Mouse (Mus musculus) liver, embryonic 12.5 days (tissue): ENCODE measurements around the gene Cenpi. TPM values are rescaled to one million over a fixed set of nuclear protein-coding genes. Genes with fewer than 3 reads are reported as not detected.

ENCODE experiments used
- ATAC-seq: fragments of 200-750 bp; cut with Nextera tagmentation; 2 replicates; pipeline ENCODE4 v1.8.0; 2017; ENCODE audit warnings: moderate number of reproducible peaks, mild to moderate bottlenecking, moderate library complexity
- H3K27ac ChIP-seq: fragments of 300-500 bp; sonication (generic); 2 replicates; pipeline ENCODE4 v1.5.1; 2016; ENCODE audit warnings: mild to moderate bottlenecking
- H3K27me3 ChIP-seq: fragments of 300-500 bp; sonication (generic); replicated peaks from 2 replicates; pipeline ENCODE4 v1.6.1; 2016; ENCODE audit warnings: mild to moderate bottlenecking, moderate library complexity
- H3K36me3 ChIP-seq: fragments of 300-500 bp; sonication (generic); 2 replicates; pipeline ENCODE4 v1.6.1; 2016; ENCODE audit warnings: mild to moderate bottlenecking, moderate library complexity
- H3K4me1 ChIP-seq: fragments of 300-500 bp; sonication (generic); 2 replicates; pipeline ENCODE4 v1.6.1; 2016
- H3K4me2 ChIP-seq: fragments of 300-500 bp; sonication (generic); 2 replicates; pipeline ENCODE4 v1.6.1; 2016; ENCODE audit warnings: mild to moderate bottlenecking, moderate library complexity
- H3K4me3 ChIP-seq: fragments of 300-500 bp; sonication (generic); 2 replicates; pipeline ENCODE4 v1.5.1; 2016; ENCODE audit warnings: mild to moderate bottlenecking, moderate library complexity
- H3K9ac ChIP-seq: fragments of 300-500 bp; sonication (generic); 2 replicates; pipeline ENCODE4 v1.6.1; 2016; ENCODE audit warnings: mild to moderate bottlenecking, moderate library complexity
- H3K9me3 ChIP-seq: fragments of 300-500 bp; sonication (generic); replicated peaks from 2 replicates; pipeline ENCODE4 v1.6.1; 2016; ENCODE audit warnings: mild to moderate bottlenecking, moderate library complexity
- WGBS: fragments of 180-500 bp; shearing (Covaris S2); methylation state at CpG from one replicate; pipeline ENCODE4 v1.1.7; 2016; ENCODE audit not compliant: insufficient replicate concordance; 5-methylcytosine and 5-hydroxymethylcytosine counted together
- polyA plus RNA-seq: library from polyadenylated mRNA; unstranded; fragments of >200 nt; fragmentation: Nextera tagmentation; extraction: Ambion mirVana; gene quantifications from 2 replicates; pipeline ENCODE4 v1.2.1, GENCODE M21; 2016

Gene Cenpi
- 23.3 and 29.2 TPM in 2 replicates for polyA plus RNA-seq

DNA sequence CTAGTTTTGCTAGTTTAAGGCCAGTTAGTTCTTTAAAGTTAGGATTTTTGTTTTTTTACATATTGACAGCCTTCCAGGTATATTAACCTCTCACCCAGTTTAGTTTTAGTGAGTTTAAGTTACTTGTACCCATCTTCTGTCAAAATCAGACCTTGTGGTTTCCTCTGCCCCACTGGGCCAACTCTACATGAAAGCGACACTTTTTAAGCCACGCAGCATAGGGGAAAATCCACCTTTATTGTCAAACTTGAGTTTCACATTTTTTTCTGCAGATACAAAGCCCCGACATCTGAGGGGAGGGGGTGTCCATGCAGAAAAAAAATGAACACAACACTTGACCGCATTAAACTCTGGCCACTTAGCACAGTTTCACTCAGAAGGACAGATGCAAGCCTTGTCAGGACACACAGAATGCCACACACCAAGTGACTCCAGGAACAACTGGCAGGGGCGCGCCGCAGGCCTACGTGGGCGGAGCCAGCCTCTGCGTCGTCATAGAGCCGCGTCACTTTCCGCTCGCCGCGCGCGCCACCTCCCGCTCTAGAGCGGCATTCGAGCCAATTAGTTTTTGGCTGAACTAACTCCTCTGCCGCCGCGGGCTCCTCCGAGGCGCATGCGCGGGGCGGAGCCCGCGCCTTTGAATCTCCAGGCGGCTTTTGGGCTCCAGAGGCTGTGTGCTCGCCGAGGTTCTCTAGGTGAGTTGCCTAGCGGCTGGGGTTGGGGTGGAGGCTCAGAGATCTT lies at the start of gene Cenpi:
Cenpi (plus strand) TSS at position 551 of the 741 bp plus-strand sequence.
- no peaks in the 10 kb centered on the region for H3K9me3 ChIP-seq
- 11% methylated on average over 36 of the region's 36 CpGs for WGBS
- peak within 1 kb of the TSS; percentile 65 for H3K4me3 ChIP-seq
- peak within 1 kb of the TSS; percentile 62 for H3K27ac ChIP-seq
- peaks cover 9% of the 10 kb centered on the region; the same call in 1 of the 2 replicates for H3K4me1 ChIP-seq
- ATAC-seq: peak; percentile 96
- H3K36me3 ChIP-seq: peaks cover 25% of the 10 kb centered on the region
- H3K4me2 ChIP-seq: peak within 1 kb of the TSS; percentile 68
- no peaks in the 10 kb centered on the region for H3K27me3 ChIP-seq
- peak within 1 kb of the TSS; percentile 73 for H3K9ac ChIP-seq

DNA sequence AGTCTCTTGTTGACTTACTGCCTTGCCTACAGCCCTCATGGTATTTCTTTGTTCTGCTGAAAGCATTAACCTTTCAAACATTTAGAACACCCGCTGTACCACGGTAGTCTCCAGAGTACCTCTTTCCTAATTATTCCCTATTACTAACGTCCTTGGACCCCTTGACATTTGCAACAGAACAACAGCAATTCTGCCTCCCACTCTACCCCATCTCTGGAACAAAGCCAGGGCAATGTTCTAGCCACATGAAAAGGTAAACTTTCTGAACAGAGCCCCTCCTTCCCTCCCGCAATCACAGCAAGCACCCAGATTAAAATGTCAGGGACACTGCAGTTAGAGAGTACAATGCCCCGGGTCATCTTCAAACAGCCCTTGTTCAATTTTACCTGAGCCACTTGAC lies 46.7 kb upstream of the Cenpi start:
- WGBS: 74% methylated on average over 5 of the region's 5 CpGs
- no peaks in the 10 kb centered on the region for H3K4me1 ChIP-seq
- no peak overlapping the region for H3K27ac ChIP-seq
- no peaks in the 10 kb centered on the region for H3K27me3 ChIP-seq
- H3K9ac ChIP-seq: no peak overlapping the region
- H3K4me3 ChIP-seq: no peak overlapping the region
- H3K9me3 ChIP-seq: no peaks in the 10 kb centered on the region
- no peak for ATAC-seq
- peaks cover 33% of the 10 kb centered on the region for H3K36me3 ChIP-seq
- H3K4me2 ChIP-seq: no peak overlapping the region

DNA sequence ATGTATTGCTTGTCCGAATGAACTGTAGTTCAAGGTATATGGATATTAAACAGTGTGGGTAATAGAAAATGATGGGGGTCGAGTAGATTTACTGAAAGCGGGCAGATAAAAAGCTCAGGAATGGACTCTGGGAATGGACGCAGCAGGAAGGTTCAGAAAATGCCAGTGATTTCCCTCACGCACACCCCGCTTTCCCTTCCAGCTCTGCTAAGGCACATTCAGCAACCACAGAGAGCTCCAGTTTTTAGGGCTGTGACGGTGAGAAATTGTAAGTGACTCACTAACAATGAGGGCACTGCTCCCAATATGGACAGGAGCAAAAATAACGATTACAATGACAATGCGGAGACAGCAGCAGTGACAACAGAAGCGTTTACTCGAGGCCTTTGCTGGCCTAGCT lies 45.8 kb upstream of the Cenpi start:
- Histone ChIP-seq H3K27me3 (no peaks in the 10 kb centered on the region), H3K4me1 (no peaks in the 10 kb centered on the region)
- no peak for ATAC-seq

DNA sequence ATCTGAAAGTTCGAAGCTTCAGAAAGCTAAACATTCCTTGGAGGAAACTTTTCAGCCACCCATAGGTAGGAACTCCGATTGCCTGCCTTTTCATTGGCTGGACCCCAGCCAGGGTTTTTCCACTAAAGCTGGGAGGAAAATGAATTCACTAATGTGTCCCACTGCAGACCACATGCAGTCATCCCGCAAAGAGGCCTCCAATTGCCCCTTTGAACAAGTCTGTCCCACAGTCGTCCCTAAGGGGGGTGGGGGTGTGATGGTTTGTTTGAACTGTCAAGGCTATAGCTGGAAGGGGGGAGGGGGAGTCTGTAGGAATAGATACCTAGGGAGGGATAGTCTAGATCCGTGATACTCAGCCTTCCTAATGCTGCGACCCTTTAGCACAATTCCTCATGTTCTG lies 32.2 kb upstream of the Cenpi start:
- Histone ChIP-seq H3K36me3 (no peaks in the 10 kb centered on the region), H3K27ac (no peak overlapping the region), H3K27me3 (no peaks in the 10 kb centered on the region), H3K4me2 (peak overlapping the region; percentile 68), H3K9me3 (no peaks in the 10 kb centered on the region), H3K4me3 (no peak overlapping the region; the same call in 1 of the 2 replicates), H3K9ac (no peak overlapping the region), H3K4me1 (peaks cover 5% of the 10 kb centered on the region; the same call in 1 of the 2 replicates)
- WGBS: 29% methylated on average over 6 of the region's 6 CpGs
- no peak for ATAC-seq

More for the DNA sequence above, 45.8 kb upstream of the Cenpi start:
- Histone ChIP-seq H3K9me3 (no peaks in the 10 kb centered on the region), H3K4me2 (no peak overlapping the region), H3K27ac (no peak overlapping the region), H3K9ac (no peak overlapping the region), H3K4me3 (no peak overlapping the region), H3K36me3 (peaks cover 40% of the 10 kb centered on the region)
- 77% methylated on average over 11 of the region's 11 CpGs for WGBS

DNA sequence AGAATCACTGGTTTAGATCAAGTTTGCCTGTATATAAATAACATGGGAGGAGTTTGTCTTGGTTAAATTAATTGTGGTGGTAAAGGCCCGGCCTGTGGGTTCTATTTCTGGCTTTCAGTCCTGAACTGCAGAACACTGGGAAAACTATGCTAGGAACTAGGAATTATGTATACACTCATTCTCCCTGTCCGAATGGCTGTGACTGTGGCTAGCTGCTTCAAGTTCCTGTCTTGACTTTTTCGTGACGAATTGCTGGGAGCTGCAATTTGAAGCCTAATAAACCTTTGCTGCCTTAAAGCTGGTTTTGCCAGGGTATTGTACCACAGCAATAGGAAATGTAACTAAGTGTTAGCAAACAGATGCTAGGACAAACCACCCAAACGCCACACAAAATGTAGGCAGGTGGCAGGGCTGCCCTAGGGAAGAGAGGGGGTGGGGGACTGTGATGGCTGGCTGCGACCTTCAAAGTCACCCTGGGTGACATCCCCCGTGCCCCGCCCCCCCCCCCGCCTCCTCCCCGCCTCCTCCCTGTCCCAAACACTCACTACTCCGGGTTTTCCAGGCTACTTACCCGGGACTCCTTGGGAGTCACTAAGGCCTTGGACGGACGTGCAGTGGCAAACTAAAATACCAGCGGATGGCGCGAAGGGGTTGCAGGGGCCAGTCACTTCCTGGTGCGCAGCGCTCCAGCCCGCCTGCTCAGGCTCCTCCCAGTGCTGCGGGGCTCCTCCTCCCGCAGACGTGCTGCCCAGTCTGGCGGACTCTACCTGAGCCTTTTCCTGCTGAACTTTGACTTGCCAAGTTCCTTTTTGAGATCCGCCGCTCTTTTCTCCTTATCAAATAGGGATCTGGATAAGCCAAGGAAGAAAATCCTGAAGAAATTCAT lies 31.4 kb upstream of the Cenpi start, which contains the start of gene Trmt2b:
Trmt2b (minus strand) TSS at position 710 of the 886 bp plus-strand sequence.
- Histone ChIP-seq H3K27ac (peak within 1 kb of the TSS; percentile 60), H3K36me3 (no peaks in the 10 kb centered on the region), H3K4me3 (peak within 1 kb of the TSS; percentile 61), H3K9ac (peak within 1 kb of the TSS; percentile 65), H3K4me2 (peak within 1 kb of the TSS; percentile 68), H3K27me3 (no peaks in the 10 kb centered on the region), H3K9me3 (no peaks in the 10 kb centered on the region), H3K4me1 (peaks cover 5% of the 10 kb centered on the region; the same call in 1 of the 2 replicates)
- 15% methylated on average over 21 of the region's 26 CpGs for WGBS
- ATAC-seq: peak; percentile 96

DNA sequence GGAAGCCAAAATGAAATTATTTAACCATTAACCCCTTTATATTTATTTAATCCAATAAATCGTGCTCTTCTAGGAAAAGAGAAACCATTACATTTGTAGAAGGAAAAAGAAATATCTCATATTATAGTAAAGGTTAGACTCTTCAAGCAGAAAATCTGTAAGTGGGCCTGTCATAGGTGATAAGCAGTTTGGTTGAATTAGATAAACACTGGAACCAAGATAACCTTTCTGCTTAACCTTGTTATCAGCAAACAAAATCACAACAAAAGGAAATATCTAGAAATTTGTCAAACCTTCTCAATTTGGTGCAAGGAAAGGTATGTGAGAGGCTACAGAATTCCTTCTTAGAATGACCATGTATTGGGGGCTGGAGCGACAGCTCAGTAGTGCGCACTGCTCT lies 27.4 kb upstream of the Cenpi start:
- 73% methylated on average over 3 of the region's 3 CpGs for WGBS
- no peaks in the 10 kb centered on the region for H3K27me3 ChIP-seq
- no peaks in the 10 kb centered on the region for H3K36me3 ChIP-seq

DNA sequence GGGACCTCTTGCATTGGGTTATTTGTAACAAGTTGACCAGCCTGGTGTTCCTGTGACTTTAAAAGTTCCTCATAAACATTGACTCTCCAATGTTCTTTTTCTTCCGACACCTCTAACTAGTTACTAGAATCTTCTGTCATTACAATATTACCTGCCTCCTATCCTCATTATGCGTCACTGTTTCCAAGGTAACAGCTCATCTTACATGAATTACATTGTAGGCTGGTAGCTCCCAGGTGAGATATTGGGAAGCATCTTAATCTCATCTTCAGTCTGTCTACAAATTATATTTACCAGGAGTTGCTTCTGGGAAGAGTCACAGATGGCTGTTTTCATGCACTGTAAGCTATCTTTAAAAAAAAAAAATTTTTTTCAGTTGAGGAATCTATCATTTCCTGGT lies 22.8 kb upstream of the Cenpi start:
- H3K4me2 ChIP-seq: no peak overlapping the region
- no peak for ATAC-seq
- no peaks in the 10 kb centered on the region for H3K27me3 ChIP-seq
- H3K27ac ChIP-seq: no peak overlapping the region
- no peaks in the 10 kb centered on the region for H3K4me1 ChIP-seq
- 80% methylated on average over 2 of the region's 2 CpGs for WGBS
- no peaks in the 10 kb centered on the region for H3K9me3 ChIP-seq
- no peak overlapping the region for H3K4me3 ChIP-seq
- H3K9ac ChIP-seq: no peak overlapping the region
- H3K36me3 ChIP-seq: no peaks in the 10 kb centered on the region

More for the DNA sequence above, 27.4 kb upstream of the Cenpi start:
- H3K4me1 ChIP-seq: peaks cover 4% of the 10 kb centered on the region; the same call in 1 of the 2 replicates
- no peak overlapping the region for H3K4me3 ChIP-seq
- no peak overlapping the region for H3K4me2 ChIP-seq
- H3K27ac ChIP-seq: no peak overlapping the region
- ATAC-seq: no peak
- no peaks in the 10 kb centered on the region for H3K9me3 ChIP-seq
- no peak overlapping the region for H3K9ac ChIP-seq

DNA sequence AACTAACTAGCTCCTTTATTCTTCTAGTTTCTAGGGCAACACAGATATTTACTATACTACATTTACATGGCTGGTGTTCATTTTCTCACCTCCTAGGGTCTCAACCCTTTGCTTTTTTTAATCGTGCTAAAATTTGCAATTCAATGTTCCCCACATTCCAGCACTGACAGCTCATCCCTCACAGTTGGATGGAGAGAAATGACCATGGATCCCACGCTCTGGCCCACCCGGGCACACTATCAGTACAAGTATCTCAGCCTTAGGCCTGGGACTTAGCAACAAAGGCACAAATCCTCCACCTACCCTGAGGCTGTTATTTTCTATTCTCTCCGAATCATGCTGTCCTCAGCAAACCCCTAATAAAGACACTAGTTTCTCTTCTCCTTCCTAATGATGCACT lies 22.1 kb upstream of the Cenpi start:
- no peaks in the 10 kb centered on the region for H3K4me1 ChIP-seq
- no peak overlapping the region for H3K4me2 ChIP-seq
- no peaks in the 10 kb centered on the region for H3K27me3 ChIP-seq
- no peak overlapping the region for H3K4me3 ChIP-seq
- WGBS: 64% methylated on average over 4 of the region's 4 CpGs
- no peaks in the 10 kb centered on the region for H3K9me3 ChIP-seq
- no peaks in the 10 kb centered on the region for H3K36me3 ChIP-seq
- H3K9ac ChIP-seq: no peak overlapping the region
- ATAC-seq: no peak
- no peak overlapping the region for H3K27ac ChIP-seq

DNA sequence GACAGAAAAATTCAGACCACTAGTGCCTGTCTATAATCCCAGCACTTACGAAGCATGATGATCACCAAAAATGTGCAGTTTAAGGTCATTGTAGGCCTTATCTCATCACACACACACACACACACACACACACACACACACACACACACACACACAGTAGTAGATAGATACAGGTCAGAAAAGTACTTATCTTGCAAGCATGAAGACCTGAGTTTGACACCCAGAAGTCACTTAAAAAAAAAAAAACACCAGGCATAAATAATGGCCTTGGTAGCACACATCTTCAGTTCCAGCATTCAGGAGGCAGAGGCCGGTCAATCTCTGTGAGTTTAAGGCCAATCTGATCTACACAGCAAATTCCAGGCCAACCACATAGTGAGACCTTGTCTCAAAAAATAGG lies 20.6 kb upstream of the Cenpi start:
- Histone ChIP-seq H3K27me3 (peaks cover 2% of the 10 kb centered on the region), H3K9me3 (no peaks in the 10 kb centered on the region), H3K4me2 (no peak overlapping the region), H3K36me3 (no peaks in the 10 kb centered on the region), H3K4me3 (no peak overlapping the region), H3K9ac (no peak overlapping the region), H3K4me1 (no peaks in the 10 kb centered on the region), H3K27ac (no peak overlapping the region)
- no peak for ATAC-seq
- 70% methylated on average over 2 of the region's 2 CpGs for WGBS

DNA sequence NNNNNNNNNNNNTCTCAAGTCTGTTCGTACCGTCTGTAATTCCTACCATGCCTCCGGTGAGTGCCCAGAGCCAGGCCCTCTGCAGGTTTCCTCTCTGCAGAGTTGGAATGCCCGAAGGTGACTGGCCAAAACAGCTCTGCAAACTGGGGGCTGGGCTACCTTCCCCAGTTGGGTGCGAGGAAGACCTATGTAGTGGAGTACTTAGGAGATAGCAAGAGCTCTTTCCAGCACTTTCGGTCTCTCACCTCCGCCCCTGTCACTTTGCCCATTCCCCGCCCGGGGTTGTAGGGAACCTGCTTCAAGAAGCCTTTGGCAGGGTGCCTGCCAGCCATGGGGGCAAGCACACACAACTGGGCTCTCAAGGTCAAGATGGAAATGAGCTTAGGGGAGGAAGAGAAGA lies 11.6 kb upstream of the Cenpi start:
- Histone ChIP-seq H3K36me3 (no peaks in the 10 kb centered on the region), H3K27me3 (peaks cover 52% of the 10 kb centered on the region), H3K27ac (no peak overlapping the region), H3K4me3 (no peak overlapping the region), H3K9ac (no peak overlapping the region), H3K9me3 (no peaks in the 10 kb centered on the region), H3K4me1 (no peaks in the 10 kb centered on the region), H3K4me2 (peak overlapping the region; percentile 51)
- no peak for ATAC-seq
- WGBS: 18% methylated on average over 9 of the region's 9 CpGs

DNA sequence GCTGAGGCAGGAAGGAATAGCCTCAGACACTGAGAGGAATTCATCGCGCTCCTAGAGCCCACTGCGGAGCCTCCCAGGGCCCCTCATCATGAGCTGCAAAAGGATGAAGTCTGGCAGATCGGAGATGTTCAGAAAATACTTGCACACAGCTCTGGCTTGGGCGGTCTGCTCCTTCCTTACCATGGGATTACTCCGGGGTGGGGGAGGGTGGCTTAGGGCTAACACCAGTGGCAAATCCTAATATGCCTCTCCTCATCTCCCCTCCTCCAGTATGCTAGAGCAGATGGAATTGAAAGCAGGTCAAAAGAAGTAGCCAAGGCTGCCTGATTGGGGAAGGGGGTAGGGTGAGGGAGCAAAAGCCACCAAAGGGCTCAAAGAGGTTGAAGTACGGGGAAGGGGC lies 11.1 kb upstream of the Cenpi start:
- H3K36me3 ChIP-seq: no peaks in the 10 kb centered on the region
- no peak for ATAC-seq
- H3K4me3 ChIP-seq: no peak overlapping the region
- H3K9me3 ChIP-seq: no peaks in the 10 kb centered on the region
- peak overlapping the region; percentile 51 for H3K4me2 ChIP-seq
- peaks cover 52% of the 10 kb centered on the region for H3K27me3 ChIP-seq
- H3K27ac ChIP-seq: no peak overlapping the region
- no peak overlapping the region for H3K9ac ChIP-seq
- 21% methylated on average over 7 of the region's 7 CpGs for WGBS
- no peaks in the 10 kb centered on the region for H3K4me1 ChIP-seq

DNA sequence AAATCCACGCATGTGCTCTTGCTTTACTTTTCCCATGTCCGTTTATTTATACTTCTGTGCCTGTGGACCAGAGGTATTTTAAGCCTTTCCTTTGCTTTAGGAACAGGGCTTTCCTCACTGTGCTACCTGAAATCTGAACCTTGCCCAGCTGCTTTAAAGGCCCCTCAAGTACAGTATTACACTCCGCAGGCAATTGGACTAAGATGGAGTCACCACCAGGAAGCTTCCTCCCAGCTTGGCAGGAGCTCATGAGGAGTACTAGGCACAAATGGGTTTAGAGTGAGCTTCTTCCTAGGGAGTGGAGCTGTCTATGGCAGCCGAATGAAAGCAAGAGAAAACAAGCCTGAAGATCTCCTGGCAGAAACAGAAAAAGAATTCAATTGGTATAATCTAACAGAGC lies 10.7 kb upstream of the Cenpi start:
- H3K4me3 ChIP-seq: no peak overlapping the region
- no peaks in the 10 kb centered on the region for H3K9me3 ChIP-seq
- H3K9ac ChIP-seq: no peak overlapping the region
- 32% methylated on average over 4 of the region's 4 CpGs for WGBS
- no peaks in the 10 kb centered on the region for H3K36me3 ChIP-seq
- no peak overlapping the region for H3K4me2 ChIP-seq
- no peak overlapping the region for H3K27ac ChIP-seq
- H3K27me3 ChIP-seq: peaks cover 51% of the 10 kb centered on the region
- ATAC-seq: no peak
- no peaks in the 10 kb centered on the region for H3K4me1 ChIP-seq
